Mouse (Mus musculus) liver, postnatal 0 days (tissue): Measurements from ENCODE around the gene Ckap5.

Experiments used
- CTCF ChIP-seq: sonication (generic); IDR thresholded peaks from 2 replicates; pipeline ENCODE4 v1.5.1; 2016; ENCODE audit warnings: antibody characterized with exemption, low read depth
- EP300 ChIP-seq: IDR thresholded peaks from 2 replicates; pipeline ENCODE4 v1.6.1; 2016; ENCODE audit warnings: antibody characterized with exemption, low read depth, mild to moderate bottlenecking

GRCm38 (mm10) chr2:91651458-91652258 is 125.1 kb downstream of the Ckap5 start:
- TF ChIP-seq CTCF = no peak
- no peak for TF ChIP-seq EP300
